Mouse (Mus musculus): Measurements from ENCODE around the gene Ntn5.

DNA sequence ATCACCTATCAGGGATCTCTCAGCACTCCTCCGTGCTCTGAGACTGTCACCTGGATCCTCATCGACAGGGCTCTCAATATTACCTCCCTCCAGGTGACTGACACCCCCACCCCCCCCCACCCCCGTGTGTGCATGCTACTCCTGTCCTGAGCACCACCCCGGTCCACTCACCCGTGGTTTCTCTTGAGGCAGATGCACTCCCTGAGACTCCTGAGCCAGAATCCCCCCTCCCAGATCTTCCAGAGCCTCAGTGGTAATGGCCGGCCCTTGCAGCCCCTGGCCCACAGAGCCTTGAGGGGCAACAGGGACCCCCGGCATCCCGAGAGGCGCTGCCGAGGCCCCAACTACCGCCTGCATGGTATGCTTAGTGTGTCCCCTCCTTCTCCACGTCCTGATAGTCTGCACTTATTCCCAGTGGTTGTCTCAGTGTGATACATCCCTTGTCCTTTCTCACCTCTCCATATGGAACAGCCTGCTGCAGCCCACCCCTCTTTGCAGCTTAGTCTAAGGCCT, 19.8 kb downstream of the Ntn5 start:
- no peak for TF ChIP-seq CTCF (IDR thresholded peaks at IDR 0.05; ENCODE audit: borderline replicate concordance, insufficient read depth, low read depth, low read length)
- TF ChIP-seq POLR2A (IDR thresholded peaks at IDR 0.05; ENCODE audit: borderline replicate concordance, insufficient read depth, low read length) = no peak

All from cerebellum, adult 2 months (tissue).